Mouse (Mus musculus): ENCODE results near the gene As3mt. TPM values are rescaled to one million over a fixed set of nuclear protein-coding genes. Genes with fewer than 3 reads are reported as not detected.

The As3mt gene
- polyA plus RNA-seq, 1 experiment from 2014 or later = 45.6 TPM

- Histone ChIP-seq H3K36me3 (no peaks in the 10 kb centered on the region), H3K4me2 (no peak overlapping the region), H3K27ac (no peak overlapping the region), H3K27me3 (peaks cover 11% of the 10 kb centered on the region), H3K9ac (no peak overlapping the region), H3K9me3 (replicated peaks) (no peaks in the 10 kb centered on the region), H3K4me3 (replicated peaks) (no peak overlapping the region), H3K4me1 (no peaks in the 10 kb centered on the region)
- no peak for ATAC-seq (replicated peaks; ENCODE audit: low FRiP score)
- WGBS = 61% methylated on average over 3 of the region's 3 CpGs
Observed at GRCm38 (mm10) chr19:46675641-46676040, 31.6 kb upstream of the As3mt start.

DNA sequence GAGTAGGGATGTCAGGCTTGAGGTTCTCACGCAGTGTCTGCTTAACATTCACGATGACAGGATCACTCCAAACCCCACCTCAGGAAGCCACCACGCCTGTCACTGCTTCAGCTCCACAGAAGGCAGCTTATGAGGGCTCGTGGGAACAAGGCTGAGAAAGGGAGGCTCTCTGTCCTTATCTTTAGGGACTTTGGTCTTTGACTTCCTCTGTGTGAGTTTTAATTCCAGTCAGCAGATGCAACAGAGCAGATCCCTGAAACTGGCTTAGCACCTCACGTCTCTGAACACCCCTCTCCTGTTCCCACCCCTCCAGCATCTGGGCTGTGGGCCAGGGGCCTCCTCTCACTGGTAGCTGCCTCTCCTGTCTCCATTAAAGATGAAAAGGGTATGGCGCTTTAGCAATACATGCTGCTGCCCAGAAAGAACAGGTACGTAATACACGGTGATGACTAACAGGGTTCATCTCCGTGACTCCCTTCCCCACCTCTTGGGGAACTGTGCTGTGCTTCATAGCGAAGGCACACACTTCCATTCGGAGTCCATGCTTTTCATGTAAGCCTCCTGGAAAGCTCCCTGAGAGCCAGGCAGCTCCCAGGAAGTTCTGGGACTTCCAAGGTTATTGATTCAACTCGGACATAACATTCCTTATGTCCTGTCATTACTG is 27.4 kb upstream of the As3mt start:
- H3K9me3 ChIP-seq (replicated peaks) = no peaks in the 10 kb centered on the region
- WGBS = 65% methylated on average over 12 of the region's 12 CpGs
- no peak overlapping the region for H3K4me2 ChIP-seq
- H3K27me3 ChIP-seq = no peaks in the 10 kb centered on the region
- no peaks in the 10 kb centered on the region for H3K4me1 ChIP-seq
- no peak overlapping the region for H3K9ac ChIP-seq
- no peak overlapping the region for H3K27ac ChIP-seq
- H3K36me3 ChIP-seq = no peaks in the 10 kb centered on the region
- no peak overlapping the region for H3K4me3 ChIP-seq (replicated peaks)
- no peak for ATAC-seq (replicated peaks; ENCODE audit: low FRiP score)

DNA sequence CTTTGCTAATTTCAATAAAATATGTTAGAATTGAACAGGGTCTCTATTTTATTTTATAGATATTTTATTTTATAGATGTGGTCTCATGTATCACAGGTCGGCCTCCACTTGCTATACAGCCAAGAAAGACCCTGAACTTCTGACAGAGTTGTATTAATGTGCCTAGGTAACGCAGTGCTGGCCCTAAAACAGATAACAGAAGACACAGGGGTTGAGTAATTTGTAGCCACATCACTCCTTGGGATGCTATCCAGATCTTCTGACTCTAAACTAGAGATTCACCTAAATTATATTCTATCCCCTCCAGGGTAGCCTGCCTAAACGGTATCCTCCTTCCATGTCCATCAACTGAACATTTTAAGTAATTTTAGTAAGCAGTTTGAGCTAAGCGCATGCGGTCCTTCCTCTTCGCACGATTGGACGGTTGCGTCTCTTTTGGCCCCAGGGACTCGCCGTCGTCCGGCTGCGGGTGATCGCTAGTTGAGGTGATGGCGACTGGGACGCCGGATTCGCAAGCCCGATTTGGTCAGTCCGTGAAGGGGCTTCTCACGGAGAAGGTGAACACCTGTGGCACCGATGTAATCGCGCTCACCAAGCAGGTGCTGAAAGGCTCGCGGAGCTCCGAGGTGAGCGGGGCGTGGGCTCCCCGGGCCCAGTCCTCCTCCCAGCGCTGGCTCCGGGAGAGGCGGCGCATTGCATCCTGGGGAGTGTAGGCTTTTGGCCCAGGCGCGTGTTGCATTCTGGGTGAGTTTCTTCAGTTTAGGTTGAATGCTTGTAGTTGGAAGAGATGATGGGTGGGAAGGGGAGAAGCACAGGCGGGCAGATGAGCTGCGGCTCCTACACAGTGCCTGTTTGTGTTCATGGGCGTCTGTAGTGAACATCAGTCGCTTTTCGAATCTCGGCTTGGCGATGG is 17.5 kb upstream of the As3mt start, which contains the start of gene Borcs7:
Gene Borcs7 (plus strand): TSS at position 447 of the 913 bp plus-strand sequence.
- peak; percentile 95 for ATAC-seq (replicated peaks; ENCODE audit: low FRiP score)
- H3K4me3 ChIP-seq (replicated peaks) = peak within 1 kb of the TSS; percentile 77
- H3K27me3 ChIP-seq = no peaks in the 10 kb centered on the region
- H3K4me2 ChIP-seq = peak within 1 kb of the TSS; percentile 54
- peak within 1 kb of the TSS; percentile 88 for H3K27ac ChIP-seq
- H3K4me1 ChIP-seq = peaks cover 10% of the 10 kb centered on the region
- peak within 1 kb of the TSS; percentile 71 for H3K9ac ChIP-seq
- 2% methylated on average over 44 of the region's 44 CpGs for WGBS
- H3K36me3 ChIP-seq = peaks cover 6% of the 10 kb centered on the region; the same call in 1 of the 2 replicates
- no peaks in the 10 kb centered on the region for H3K9me3 ChIP-seq (replicated peaks)

GRCm38 (mm10) chr19:46690387-46690786 is 16.9 kb upstream of the As3mt start:
- Histone ChIP-seq H3K36me3 (peaks cover 10% of the 10 kb centered on the region), H3K4me3 (replicated peaks) (peak overlapping the region; percentile 77), H3K27ac (peak overlapping the region; percentile 88; the same call in 1 of the 2 replicates), H3K9me3 (replicated peaks) (no peaks in the 10 kb centered on the region), H3K4me1 (peaks cover 10% of the 10 kb centered on the region), H3K9ac (peak overlapping the region; percentile 71), H3K27me3 (no peaks in the 10 kb centered on the region), H3K4me2 (peak overlapping the region; percentile 54)
- whole genome bisulfite sequencing = 75% methylated on average over 11 of the region's 11 CpGs
- 0 out of 2 replicates have a peak, but pooled peaks have one; percentile 4 for ATAC-seq (replicated peaks; ENCODE audit: low FRiP score)

- ATAC-seq (replicated peaks; ENCODE audit: low FRiP score) = no peak
- no peak overlapping the region for H3K27ac ChIP-seq
- peaks cover 10% of the 10 kb centered on the region for H3K4me1 ChIP-seq
- no peak overlapping the region for H3K4me3 ChIP-seq (replicated peaks)
- WGBS = 70% methylated on average over 2 of the region's 2 CpGs
- H3K27me3 ChIP-seq = no peaks in the 10 kb centered on the region
- peaks cover 13% of the 10 kb centered on the region for H3K36me3 ChIP-seq
- no peaks in the 10 kb centered on the region for H3K9me3 ChIP-seq (replicated peaks)
- H3K4me2 ChIP-seq = no peak overlapping the region
- no peak overlapping the region for H3K9ac ChIP-seq
Observed at GRCm38 (mm10) chr19:46691078-46691477, 16.2 kb upstream of the As3mt start.

DNA sequence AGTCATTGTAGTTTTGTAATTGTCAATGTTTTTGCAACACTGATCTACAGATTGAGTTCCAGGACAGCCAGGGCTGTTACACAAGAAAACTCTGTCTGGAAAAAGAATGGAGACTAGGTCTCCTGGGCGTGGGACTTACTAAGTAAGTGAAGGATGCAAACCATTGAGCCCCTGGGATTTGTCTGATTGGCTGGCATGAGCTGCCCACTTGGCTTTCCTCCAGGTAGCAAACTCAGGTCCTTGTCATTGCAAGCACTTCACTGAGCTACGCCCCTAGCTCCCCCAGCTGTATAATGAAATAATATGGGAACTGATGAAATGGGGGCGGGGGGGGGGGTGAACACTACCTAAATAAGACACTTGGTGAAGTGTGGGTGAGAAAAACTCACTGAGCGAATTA is 14.1 kb upstream of the As3mt start:
- H3K4me3 ChIP-seq (replicated peaks) = no peak overlapping the region
- no peak overlapping the region for H3K4me2 ChIP-seq
- no peak overlapping the region for H3K9ac ChIP-seq
- no peak for ATAC-seq (replicated peaks; ENCODE audit: low FRiP score)
- H3K27me3 ChIP-seq = no peaks in the 10 kb centered on the region
- WGBS = 91% methylated on average over 4 of the region's 4 CpGs
- H3K9me3 ChIP-seq (replicated peaks) = no peaks in the 10 kb centered on the region
- H3K27ac ChIP-seq = no peak overlapping the region
- peaks cover 15% of the 10 kb centered on the region for H3K4me1 ChIP-seq
- peaks cover 23% of the 10 kb centered on the region for H3K36me3 ChIP-seq

GRCm38 (mm10) chr19:46696482-46696881 is 10.8 kb upstream of the As3mt start:
- WGBS = 95% methylated on average over 8 of the region's 8 CpGs
- Histone ChIP-seq H3K27me3 (no peaks in the 10 kb centered on the region), H3K4me2 (no peak overlapping the region)

DNA sequence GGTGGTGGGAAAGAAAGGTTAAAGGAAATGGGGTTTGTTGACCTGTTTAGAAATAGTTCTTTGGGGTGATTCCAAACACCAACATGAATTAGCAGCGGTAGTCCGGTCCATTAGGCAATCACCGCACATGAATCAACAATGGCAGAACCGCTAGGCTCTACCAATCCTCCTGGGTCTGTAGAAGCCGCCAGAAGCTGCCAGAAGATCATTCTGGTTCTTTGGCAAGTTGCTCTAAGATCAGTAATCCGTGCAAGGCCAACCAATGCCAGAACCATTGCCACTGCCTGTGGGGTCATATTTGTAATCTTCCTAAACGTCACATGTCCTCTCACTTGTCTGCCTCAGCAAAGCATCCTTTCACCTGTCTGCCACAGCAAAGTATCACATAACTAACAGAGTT is 10.3 kb upstream of the As3mt start:
- no peak for ATAC-seq (replicated peaks; ENCODE audit: low FRiP score)
- Histone ChIP-seq H3K27me3 (no peaks in the 10 kb centered on the region), H3K4me1 (peaks cover 11% of the 10 kb centered on the region; the same call in 1 of the 2 replicates), H3K4me3 (replicated peaks) (no peak overlapping the region), H3K9me3 (replicated peaks) (no peaks in the 10 kb centered on the region), H3K4me2 (no peak overlapping the region), H3K9ac (no peak overlapping the region), H3K27ac (no peak overlapping the region), H3K36me3 (peaks cover 28% of the 10 kb centered on the region)
- 94% methylated on average over 7 of the region's 7 CpGs for WGBS

More at GRCm38 (mm10) chr19:46696482-46696881, 10.8 kb upstream of the As3mt start:
- Histone ChIP-seq H3K36me3 (peaks cover 27% of the 10 kb centered on the region), H3K4me3 (replicated peaks) (no peak overlapping the region), H3K27ac (no peak overlapping the region), H3K9ac (no peak overlapping the region), H3K9me3 (replicated peaks) (no peaks in the 10 kb centered on the region), H3K4me1 (peaks cover 10% of the 10 kb centered on the region; the same call in 1 of the 2 replicates)
- no peak for ATAC-seq (replicated peaks; ENCODE audit: low FRiP score)

- no peak overlapping the region for H3K9ac ChIP-seq
- peaks cover 28% of the 10 kb centered on the region for H3K36me3 ChIP-seq
Observed at GRCm38 (mm10) chr19:46697840-46698517, 9.3 kb upstream of the As3mt start.

DNA sequence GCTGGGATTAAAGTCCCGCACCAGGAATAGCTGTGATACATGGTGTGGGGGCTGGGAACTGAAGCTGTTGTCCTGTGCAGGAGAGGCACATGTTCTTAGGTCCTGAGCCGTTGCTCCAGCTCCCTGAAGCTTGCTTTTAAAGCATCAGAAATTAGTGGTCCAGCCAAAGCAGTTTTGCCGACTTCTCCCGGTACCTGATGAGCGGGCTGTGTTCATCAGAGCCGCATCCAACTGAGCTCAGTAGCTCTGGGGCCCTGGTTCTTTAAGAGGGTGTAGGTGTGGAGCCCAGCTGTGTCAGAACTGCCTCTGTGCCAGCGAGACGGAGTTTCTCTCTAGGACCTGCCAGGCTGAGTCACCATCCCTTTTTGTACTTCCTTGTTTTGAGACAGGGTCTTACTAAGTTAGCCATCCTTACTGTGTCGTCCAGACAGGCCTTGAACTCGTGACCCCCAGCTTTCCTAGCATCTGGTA is 8.2 kb upstream of the As3mt start:
- 71% methylated on average over 10 of the region's 10 CpGs for WGBS
- H3K27ac ChIP-seq = no peak overlapping the region
- no peak for ATAC-seq (replicated peaks; ENCODE audit: low FRiP score)

More at GRCm38 (mm10) chr19:46697840-46698517, 9.3 kb upstream of the As3mt start:
- H3K4me1 ChIP-seq = peaks cover 11% of the 10 kb centered on the region; the same call in 1 of the 2 replicates
- WGBS = 49% methylated on average over 19 of the region's 19 CpGs
- H3K4me2 ChIP-seq = no peak overlapping the region
- H3K27ac ChIP-seq = no peak overlapping the region
- no peak overlapping the region for H3K4me3 ChIP-seq (replicated peaks)
- ATAC-seq (replicated peaks; ENCODE audit: low FRiP score) = no peak
- H3K27me3 ChIP-seq = no peaks in the 10 kb centered on the region
- H3K9me3 ChIP-seq (replicated peaks) = no peaks in the 10 kb centered on the region

GRCm38 (mm10) chr19:46701156-46701555 is 6.1 kb upstream of the As3mt start:
- peaks cover 14% of the 10 kb centered on the region; the same call in 1 of the 2 replicates for H3K36me3 ChIP-seq
- no peak overlapping the region for H3K4me2 ChIP-seq
- no peak for ATAC-seq (replicated peaks; ENCODE audit: low FRiP score)
- peaks cover 11% of the 10 kb centered on the region; the same call in 1 of the 2 replicates for H3K4me1 ChIP-seq
- no peak overlapping the region for H3K9ac ChIP-seq
- no peaks in the 10 kb centered on the region for H3K9me3 ChIP-seq (replicated peaks)
- 71% methylated on average over 9 of the region's 9 CpGs for WGBS
- no peak overlapping the region for H3K27ac ChIP-seq
- no peak overlapping the region for H3K4me3 ChIP-seq (replicated peaks)
- H3K27me3 ChIP-seq = no peaks in the 10 kb centered on the region

More for the DNA sequence above, 8.2 kb upstream of the As3mt start:
- peaks cover 27% of the 10 kb centered on the region for H3K36me3 ChIP-seq
- H3K9ac ChIP-seq = no peak overlapping the region
- no peaks in the 10 kb centered on the region for H3K9me3 ChIP-seq (replicated peaks)
- H3K4me2 ChIP-seq = no peak overlapping the region
- peaks cover 11% of the 10 kb centered on the region; the same call in 1 of the 2 replicates for H3K4me1 ChIP-seq
- no peaks in the 10 kb centered on the region for H3K27me3 ChIP-seq
- no peak overlapping the region for H3K4me3 ChIP-seq (replicated peaks)
